Mouse (Mus musculus) limb, embryonic 14.5 days (tissue): ENCODE results near the gene Chn1. TPM values are rescaled to one million over a fixed set of nuclear protein-coding genes. Genes with fewer than 3 reads are reported as not detected.

ENCODE experiments used
- ATAC-seq: fragments of 200-750 bp; cut with Nextera tagmentation; 2 replicates; pipeline ENCODE4 v1.8.0; 2017; ENCODE audit warnings: low read depth, moderate number of reproducible peaks, moderate TSS enrichment; ENCODE audit not compliant: low FRiP score
- DNase-seq: peaks from one replicate; pipeline ENCODE4 v3.0.0-alpha.2; 2015; ENCODE audit warnings: low spot score
- H3K27ac ChIP-seq: fragments of 300-500 bp; sonication (generic); replicated peaks from 2 replicates; pipeline ENCODE4 v1.5.1; 2014; ENCODE audit warnings: low read depth, mild to moderate bottlenecking, low read length, moderate library complexity, mixed read lengths
- H3K27me3 ChIP-seq: fragments of 300-500 bp; sonication (generic); 2 replicates; pipeline ENCODE4 v1.6.1; 2014; ENCODE audit warnings: low read length, mixed read lengths; ENCODE audit not compliant: control insufficient read depth, insufficient read depth
- H3K36me3 ChIP-seq: fragments of 300-500 bp; sonication (generic); 2 replicates; pipeline ENCODE4 v1.6.1; 2014; ENCODE audit warnings: mild to moderate bottlenecking, low read length, moderate library complexity, mixed read lengths; ENCODE audit not compliant: control insufficient read depth, insufficient read depth
- H3K4me1 ChIP-seq: fragments of 300-500 bp; sonication (generic); 2 replicates; pipeline ENCODE4 v1.6.1; 2014; ENCODE audit warnings: antibody characterized with exemption, low read length, mixed read lengths; ENCODE audit not compliant: control insufficient read depth, insufficient read depth
- H3K4me2 ChIP-seq: fragments of 300-500 bp; sonication (generic); replicated peaks from 2 replicates; pipeline ENCODE4 v1.6.1; 2014; ENCODE audit warnings: low read depth, mild to moderate bottlenecking, low read length, moderate library complexity; ENCODE audit not compliant: severe bottlenecking
- H3K4me3 ChIP-seq: fragments of 300-500 bp; sonication (generic); replicated peaks from 2 replicates; pipeline ENCODE4 v1.5.1; 2014; ENCODE audit warnings: low read length
- H3K9ac ChIP-seq: fragments of 300-500 bp; sonication (generic); 2 replicates; pipeline ENCODE4 v1.6.1; 2014; ENCODE audit warnings: mild to moderate bottlenecking, low read depth, low read length, moderate library complexity; ENCODE audit not compliant: severe bottlenecking
- H3K9me3 ChIP-seq: fragments of 300-500 bp; sonication (generic); 2 replicates; pipeline ENCODE4 v1.6.1; 2016; ENCODE audit warnings: low read length; ENCODE audit not compliant: control insufficient read depth
- POLR2A ChIP-seq: fragments of 200-500 bp; IDR thresholded peaks from 2 replicates; pipeline ENCODE4 v1.8.0; 2012; ENCODE audit warnings: inconsistent platforms, mild to moderate bottlenecking, moderate library complexity, borderline replicate concordance; ENCODE audit not compliant: insufficient read depth, insufficient read length; ENCODE audit errors: extremely low read depth
- WGBS: fragments of 180-500 bp; shearing (Covaris S2); extraction: QIAGEN DNeasy Blood & Tissue Kit; methylation state at CpG from one replicate; pipeline ENCODE4 v1.1.7; 2014; 5-methylcytosine and 5-hydroxymethylcytosine counted together
- polyA plus RNA-seq, 2 experiments: library from polyadenylated mRNA; depleted of rRNA in 1 of 2; stranded (reverse) in 1 of 2; unstranded in 1 of 2; fragments of >200 nt; fragmentation: Nextera tagmentation in 1 of 2; extraction: Ambion mirVana in 1 of 2; gene quantifications; 2 replicates each; pipeline versions ENCODE4 v1.2.1 to v1.2.3; 2012 to 2014

The Chn1 gene
- polyA plus RNA-seq, 2 experiments = 29.3 to 47.8 TPM

DNA sequence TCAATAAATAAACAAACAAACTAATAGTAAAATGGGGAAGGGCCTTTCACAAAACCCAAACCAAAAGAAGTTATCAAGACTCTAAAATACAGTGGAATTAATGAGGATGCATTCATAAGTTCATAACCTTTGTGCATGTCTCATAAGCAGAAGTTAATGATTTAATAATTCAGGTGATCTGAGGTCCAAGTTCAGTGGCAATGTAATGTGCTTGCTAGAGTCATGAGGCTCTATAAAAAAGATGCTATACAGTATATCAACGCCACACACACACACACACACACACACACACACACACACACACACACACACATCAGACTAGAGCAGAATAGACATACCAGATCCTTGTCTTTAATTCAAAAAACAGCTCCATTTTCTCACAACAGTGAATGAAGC, 28.8 kb downstream of the Chn1 start:
- Histone ChIP-seq H3K27ac (no peak overlapping the region), H3K9me3 (no peaks in the 10 kb centered on the region), H3K4me1 (no peaks in the 10 kb centered on the region), H3K9ac (no peak overlapping the region), H3K36me3 (no peaks in the 10 kb centered on the region), H3K4me3 (no peak overlapping the region), H3K4me2 (no peak overlapping the region), H3K27me3 (no peaks in the 10 kb centered on the region)
- WGBS = 90% methylated on average over 1 of the region's 1 CpGs
- DNase-seq (no peak), ATAC-seq (no peak)
- TF ChIP-seq POLR2A = no peak

DNA sequence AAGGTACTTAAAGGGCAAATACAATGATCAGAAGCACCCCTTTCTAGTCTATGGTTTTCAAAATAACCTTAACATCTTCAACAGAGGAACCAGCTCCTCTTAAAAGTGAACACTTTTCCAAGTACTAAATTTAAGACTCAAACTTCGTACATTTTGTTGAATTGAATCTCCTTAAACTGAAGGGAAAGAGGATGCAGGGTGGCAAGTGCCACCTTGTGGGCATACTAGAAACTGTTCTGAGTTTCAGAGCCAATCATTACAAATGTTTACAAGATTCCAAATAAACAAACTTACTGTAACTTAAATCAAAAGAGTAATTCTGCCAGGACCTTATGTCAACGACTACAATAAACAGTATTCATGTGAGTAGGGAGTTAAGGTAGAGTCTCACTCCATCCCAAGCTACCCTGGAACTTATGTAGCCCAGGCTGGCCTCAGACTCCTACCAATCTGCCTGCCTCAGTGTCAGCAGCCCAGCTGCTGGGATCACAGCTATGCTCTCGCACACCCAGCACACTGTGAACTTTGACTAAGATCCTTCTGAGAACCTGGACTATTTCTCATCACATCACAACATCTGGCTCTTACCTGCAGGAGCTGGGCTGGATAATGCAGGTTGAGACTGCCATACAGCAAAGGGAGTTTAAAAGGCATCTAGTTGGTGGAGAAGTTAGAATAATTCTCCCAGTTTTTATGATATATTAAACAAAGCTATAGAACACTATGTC, 29.3 kb downstream of the Chn1 start:
- no peak for TF ChIP-seq POLR2A
- Histone ChIP-seq H3K4me3 (no peak overlapping the region), H3K9ac (no peak overlapping the region), H3K4me1 (no peaks in the 10 kb centered on the region), H3K9me3 (no peaks in the 10 kb centered on the region), H3K36me3 (no peaks in the 10 kb centered on the region), H3K27ac (no peak overlapping the region), H3K4me2 (no peak overlapping the region), H3K27me3 (no peaks in the 10 kb centered on the region)
- peak; percentile 20 for DNase-seq
- ATAC-seq = no peak
- 31% methylated on average over 3 of the region's 3 CpGs for WGBS

DNA sequence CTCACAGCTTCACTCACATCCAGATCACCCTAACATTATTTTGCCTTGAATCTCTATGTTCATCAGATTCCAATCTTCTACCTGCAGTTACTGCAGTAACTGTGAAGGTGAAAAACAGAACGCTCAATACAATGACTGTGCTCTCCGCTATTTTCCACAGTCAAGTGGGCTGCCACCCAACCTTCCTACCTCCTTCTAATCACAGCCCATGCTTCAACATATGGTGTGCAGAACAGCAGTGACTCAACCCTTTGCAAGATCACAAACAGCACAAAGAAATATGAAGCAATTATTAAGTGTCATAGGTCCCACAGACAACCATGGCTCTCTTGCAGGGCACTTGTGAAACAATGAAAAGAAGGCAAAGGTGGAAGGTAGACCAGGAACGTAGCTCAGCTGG, 33.9 kb downstream of the Chn1 start:
- H3K4me2 ChIP-seq = no peak overlapping the region
- no peak overlapping the region for H3K9ac ChIP-seq
- H3K4me1 ChIP-seq = no peaks in the 10 kb centered on the region
- H3K27me3 ChIP-seq = no peaks in the 10 kb centered on the region
- no peak for TF ChIP-seq POLR2A
- DNase-seq = no peak
- 83% methylated on average over 3 of the region's 3 CpGs for WGBS
- H3K4me3 ChIP-seq = no peak overlapping the region
- no peak for ATAC-seq
- H3K9me3 ChIP-seq = no peaks in the 10 kb centered on the region
- no peaks in the 10 kb centered on the region for H3K36me3 ChIP-seq
- no peak overlapping the region for H3K27ac ChIP-seq

DNA sequence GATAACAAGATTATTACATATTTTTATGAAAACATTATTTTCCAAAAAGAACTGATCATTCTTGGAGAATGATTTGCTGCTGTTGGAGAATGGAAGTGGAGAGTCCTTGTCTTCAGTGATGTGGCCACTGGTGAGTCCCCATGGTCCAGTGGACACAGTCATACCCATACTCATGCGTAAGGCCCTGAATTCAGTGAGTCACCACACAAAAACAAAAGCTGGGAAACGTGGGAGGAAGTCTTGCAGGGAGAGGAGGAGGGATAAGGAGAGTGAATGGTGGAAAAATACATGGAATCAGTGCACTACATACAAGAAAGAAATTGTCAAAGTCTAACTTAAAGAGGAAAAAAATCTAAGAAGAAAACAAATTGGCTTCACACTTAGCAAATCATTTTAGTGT, 47.3 kb downstream of the Chn1 start:
- no peak overlapping the region for H3K9ac ChIP-seq
- no peak overlapping the region for H3K27ac ChIP-seq
- no peak for ATAC-seq
- 0 out of 2 replicates have a peak, but pooled peaks cover under 1% of the 10 kb centered on the region for H3K4me1 ChIP-seq
- TF ChIP-seq POLR2A = no peak
- no peaks in the 10 kb centered on the region for H3K9me3 ChIP-seq
- DNase-seq = no peak
- 78% methylated on average over 2 of the region's 2 CpGs for WGBS
- no peaks in the 10 kb centered on the region for H3K27me3 ChIP-seq
- no peaks in the 10 kb centered on the region for H3K36me3 ChIP-seq
- H3K4me2 ChIP-seq = no peak overlapping the region
- H3K4me3 ChIP-seq = no peak overlapping the region

DNA sequence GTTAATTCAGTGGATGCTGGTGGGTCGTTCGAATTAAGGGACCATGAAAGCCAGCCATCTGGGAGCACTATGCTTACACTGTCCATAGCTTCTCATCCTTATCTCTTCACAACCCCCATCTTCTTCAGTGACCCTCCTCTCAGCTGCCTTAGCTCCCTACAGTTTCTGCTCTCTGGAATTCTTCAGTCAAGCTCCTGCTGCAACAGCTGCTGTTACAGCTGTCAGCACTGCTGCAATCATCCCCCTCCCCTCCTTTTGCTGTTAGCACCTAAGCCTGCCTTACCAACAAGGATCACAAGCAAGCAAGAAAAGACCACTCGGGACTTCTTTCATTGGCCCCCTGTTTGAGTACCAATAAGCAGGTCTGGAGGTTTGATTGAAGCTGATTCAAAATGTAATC, 50.2 kb downstream of the Chn1 start:
- Histone ChIP-seq H3K27me3 (no peaks in the 10 kb centered on the region), H3K4me1 (peaks cover 12% of the 10 kb centered on the region), H3K36me3 (no peaks in the 10 kb centered on the region), H3K27ac (no peak overlapping the region), H3K9ac (no peak overlapping the region), H3K4me3 (no peak overlapping the region), H3K9me3 (no peaks in the 10 kb centered on the region), H3K4me2 (no peak overlapping the region)
- ATAC-seq = peak; percentile 82; the same call in 1 of the 2 replicates
- no peak for TF ChIP-seq POLR2A
- peak; percentile 20 for DNase-seq
- WGBS = 66% methylated on average over 3 of the region's 3 CpGs
